Mouse (Mus musculus) neural tube, embryonic 10.5 days (tissue): ENCODE measurements at regions not wholly inside any gene's neighbourhood (a gene's known extent, or its start where the extent isn't known, plus 50 kb on each side); places are given as distances from the start of the nearest gene placed in this dataset.

Experiments
- DNase-seq: peaks from one replicate; pipeline ENCODE4 v3.0.0-alpha.2; 2017; ENCODE audit warnings: low spot score; ENCODE audit errors: extremely low spot score

DNA sequence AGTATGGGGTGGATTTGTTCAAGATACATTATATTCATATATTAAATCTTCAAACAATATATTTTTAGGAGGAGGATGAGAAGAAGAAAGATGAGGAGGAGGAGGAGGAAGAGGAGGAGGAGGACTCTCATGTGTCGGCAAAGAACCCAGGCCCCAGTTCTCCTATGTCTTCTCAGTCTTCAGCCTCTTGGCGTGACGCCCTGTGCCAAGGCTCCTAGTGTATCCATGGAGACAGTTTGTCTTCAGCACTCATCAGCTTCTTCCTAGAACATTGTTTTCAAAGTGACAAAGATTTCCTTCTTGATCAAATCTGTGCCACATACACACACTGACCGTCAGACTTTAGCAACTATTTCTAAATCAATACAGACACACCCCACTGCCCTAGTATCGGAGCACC, 156.4 kb upstream of the Tox3 start:
- DNase-seq = no peak

DNA sequence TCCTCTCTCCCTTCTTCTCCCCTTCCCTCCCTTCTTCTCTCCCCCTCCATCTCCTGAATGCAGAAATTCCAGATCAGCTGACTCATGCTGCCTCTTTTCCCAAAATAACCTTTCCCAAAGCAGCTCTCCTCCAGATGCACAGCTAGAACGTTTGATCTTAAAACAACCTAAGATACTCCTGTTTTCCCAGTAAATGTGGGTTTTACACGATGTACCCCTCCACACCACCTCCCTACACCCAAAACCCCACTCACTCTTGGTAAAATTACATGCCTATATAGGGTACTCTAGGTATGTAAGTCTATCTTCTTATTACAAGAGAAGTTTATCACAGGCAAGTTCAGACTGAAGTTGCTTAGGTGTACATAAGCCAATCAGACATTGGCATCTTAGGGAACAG, 155.2 kb upstream of the Tox3 start:
- DNase-seq = no peak

DNA sequence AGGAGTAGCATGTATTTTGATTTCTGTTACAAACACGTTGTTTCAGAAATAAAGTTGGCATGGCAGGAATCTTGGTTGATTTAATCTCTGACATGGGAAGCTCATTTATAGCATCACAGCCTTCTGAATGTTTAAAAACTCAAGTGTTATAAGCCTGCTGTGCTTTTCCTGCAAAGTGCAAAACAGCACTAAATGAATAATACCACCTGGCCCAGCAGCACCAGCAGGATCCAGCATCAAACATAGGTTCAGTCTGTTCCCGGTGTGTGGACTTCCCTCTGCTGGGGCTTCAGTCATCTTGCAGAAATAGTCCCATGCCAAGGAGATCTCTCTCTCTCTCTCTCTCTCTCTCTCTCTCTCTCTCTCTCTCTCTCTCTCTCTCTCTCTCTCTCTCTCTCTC, 154.7 kb upstream of the Tox3 start:
- no peak for DNase-seq

- no peak for DNase-seq
Observed at GRCm38 (mm10) chr8:90499315-90499714, 151.2 kb upstream of the Tox3 start.

DNA sequence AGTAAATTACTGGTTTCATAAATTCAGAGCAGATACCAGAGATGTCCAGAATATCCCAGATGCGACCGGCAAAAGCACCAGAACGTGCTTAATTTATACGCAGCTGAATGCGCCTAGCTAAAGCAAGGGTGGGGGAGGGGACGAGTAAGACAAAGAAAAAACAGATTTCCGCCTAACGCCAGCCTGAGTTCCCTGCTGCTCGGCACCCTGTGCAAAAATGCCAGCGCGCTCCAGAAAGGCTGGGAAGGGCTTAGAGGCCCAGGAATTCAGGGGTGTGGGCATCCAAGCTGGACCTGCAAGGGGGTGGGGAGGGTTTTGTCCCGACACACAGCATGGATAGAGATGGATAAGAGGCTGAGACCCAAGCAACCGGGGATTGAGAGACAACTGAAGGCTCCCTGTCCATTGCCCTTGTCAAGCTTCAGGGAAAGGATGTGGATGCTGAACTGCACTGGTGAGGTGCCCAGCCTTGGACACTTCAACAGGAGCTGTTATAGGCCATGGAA, 148.6 kb upstream of the Tox3 start:
- DNase-seq = peak; percentile 73

DNA sequence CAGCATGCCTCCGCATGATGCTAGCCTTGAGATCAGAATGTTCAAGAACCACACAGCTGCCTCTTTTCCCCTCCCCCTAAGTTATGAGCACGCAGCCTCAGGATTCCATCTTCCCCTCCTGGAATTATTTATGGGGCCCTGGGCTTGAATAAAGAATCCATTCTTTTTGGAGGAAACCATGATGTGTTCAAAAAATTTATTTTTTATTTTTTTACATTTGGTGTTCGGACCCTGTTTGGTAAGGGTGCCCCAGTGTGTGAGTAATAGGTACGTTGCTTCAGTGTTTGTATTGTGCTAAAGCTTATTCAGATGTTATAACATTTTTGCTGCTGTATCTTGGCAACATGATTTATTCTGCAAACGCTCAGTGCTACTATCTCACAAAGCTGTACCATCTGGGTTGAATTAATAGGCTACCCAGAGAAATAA, 147.8 kb upstream of the Tox3 start:
- DNase-seq = no peak

GRCm38 (mm10) chr8:90492521-90493225, 144.5 kb upstream of the Tox3 start:
- DNase-seq = no peak

DNA sequence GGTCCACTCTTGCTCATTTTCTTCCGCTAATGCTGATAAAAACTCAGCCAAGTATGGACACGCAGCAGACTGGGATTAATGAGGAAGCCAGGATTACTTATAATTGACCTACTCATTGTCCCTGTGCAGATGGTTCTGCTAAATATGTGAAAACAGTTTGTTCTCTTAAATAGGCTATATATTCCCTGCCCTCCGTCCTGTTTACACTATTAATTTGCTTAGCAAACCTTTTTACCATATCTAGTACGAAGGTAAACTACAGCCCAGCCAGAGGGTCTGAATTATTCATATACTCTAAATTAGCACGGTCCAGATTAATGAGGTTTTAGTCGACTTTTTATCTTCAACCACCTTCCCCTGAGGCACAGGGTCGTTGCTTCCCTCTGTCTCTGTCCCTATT, 143.5 kb upstream of the Tox3 start:
- DNase-seq = no peak

DNA sequence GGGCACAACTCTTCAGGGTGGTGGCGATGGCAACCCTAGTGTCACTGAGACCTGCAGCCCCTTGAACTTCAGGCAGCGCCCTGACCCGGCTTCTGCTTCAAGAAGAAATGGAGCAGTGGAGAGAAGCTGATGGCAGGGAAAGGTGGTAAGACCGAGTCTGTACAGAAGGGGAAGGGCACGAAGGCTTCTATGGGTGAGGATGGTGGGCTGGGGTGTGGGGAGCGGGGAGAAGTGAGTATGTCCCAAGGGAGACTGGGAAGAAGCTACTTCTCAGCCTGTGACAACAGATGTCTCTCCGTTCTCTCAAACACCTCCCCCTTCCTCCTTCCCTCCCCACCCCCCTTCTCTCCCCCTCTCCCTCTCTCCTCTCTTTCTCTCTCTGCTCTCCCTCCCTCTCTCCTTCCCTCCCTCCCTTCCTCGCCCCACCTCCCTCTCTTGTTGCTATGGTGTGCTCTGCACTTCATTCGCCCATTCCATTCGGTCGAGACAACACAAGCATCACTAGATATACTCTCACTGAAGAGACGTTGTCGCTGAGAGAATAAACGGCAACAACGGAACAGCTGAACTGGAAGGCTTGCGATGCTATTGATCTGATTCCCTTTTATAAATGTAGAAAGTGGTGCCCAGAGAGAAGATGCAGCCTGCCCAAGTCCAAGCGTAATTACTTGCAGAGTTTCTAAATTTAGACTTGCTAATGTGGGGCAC, 142.7 kb upstream of the Tox3 start:
- no peak for DNase-seq

DNA sequence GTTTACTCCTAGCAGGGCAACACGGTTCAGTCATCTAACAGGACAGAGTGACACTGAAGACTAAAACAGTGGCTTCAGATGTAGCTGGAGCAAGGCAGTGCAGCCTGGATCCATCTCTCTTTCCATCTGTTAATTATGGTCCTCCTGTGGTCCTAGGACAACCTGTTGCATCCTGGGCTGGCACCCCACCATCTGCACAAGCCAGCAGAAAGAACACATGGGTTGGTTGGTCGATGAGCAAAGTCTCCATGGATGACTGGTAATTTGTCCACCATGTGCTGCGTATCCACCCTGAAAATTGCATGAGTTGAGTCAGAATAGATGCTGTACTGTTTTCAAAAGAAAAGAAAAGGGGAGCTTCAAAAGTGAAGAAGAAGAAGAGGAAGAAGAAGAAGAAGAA, 138.4 kb upstream of the Tox3 start:
- no peak for DNase-seq

- DNase-seq = no peak
Observed at GRCm38 (mm10) chr8:90478149-90478548, 130.0 kb upstream of the Tox3 start.

- DNase-seq = no peak
Observed at GRCm38 (mm10) chr8:90474066-90474465, 125.9 kb upstream of the Tox3 start.

GRCm38 (mm10) chr8:90470826-90471225, 122.7 kb upstream of the Tox3 start:
- DNase-seq = no peak

- DNase-seq = no peak
Observed at GRCm38 (mm10) chr8:90463708-90464107, 115.6 kb upstream of the Tox3 start.

DNA sequence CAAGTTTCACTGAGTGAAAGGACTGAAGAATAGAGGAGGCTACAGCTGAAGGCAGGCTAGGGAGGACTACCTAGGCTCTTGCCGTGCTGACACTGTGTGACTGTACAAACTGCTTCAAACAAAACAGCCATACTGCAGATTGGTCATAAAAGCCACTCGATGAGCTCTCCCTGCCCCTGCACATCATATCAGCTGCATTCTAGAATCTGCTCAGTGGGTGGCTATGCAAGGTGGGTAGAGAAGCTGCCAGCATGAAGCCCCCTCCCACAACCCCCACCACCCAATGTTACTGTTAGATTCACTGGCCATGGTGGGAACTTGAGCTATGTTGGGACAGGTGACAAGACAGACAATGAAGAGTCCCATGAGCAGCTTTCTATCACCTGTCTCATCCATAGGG, 107.2 kb upstream of the Tox3 start:
- no peak for DNase-seq

DNA sequence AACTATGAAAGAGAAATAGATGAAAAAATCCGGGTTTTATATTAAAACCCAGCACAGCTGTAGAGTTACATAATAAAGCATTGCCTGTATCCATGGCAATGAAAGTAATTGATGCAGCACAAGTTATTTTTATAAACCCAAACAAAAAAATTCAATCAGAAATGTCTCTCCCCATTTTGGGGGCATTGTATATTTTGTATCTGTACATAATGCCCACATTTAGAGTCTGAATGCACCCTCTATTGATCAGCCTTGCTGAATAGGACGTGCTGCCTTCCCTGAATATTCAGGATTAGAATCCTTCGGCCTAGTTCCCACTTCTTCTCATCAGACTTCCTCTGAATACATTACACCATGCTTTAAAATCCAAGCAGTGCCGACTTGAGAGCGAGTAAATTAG, 106.0 kb upstream of the Tox3 start:
- no peak for DNase-seq

DNA sequence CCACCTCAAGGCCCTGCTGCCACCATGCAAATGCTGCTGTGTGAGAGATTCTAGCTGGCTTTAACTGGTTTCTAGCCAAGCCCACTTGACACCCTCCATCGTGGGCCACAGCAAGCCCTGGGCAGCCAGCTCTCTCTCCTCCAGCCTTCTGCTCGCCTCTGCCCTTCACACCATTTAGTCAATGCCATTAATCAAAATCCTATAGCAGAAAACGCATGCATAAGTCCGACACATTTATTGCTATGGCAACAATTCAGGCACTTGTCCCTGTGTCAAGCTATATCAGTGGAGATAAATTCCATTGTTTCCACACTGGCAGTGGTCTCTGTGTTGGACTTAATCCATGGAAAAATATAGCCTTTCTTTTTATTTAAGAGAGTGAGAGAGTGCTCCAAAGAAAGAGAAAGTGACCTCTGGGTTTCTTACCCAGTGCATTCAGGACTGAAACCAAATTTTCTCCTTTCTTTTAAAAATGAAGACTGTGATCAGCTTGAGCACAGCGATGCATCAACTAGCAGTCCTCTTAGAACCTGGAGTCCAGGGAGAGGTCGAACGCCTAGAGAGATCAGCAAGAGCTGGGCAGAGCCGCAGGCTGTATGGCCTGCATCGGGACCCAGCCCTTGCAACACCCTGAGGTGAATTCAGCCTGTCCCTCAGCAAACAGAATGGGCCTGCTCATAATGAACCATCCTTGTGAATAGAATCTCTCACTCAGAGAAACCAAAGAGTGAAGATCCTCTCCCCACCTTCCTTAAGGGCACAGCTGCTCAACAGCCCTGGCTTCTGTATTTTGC, 93.1 kb upstream of the Tox3 start:
- DNase-seq = peak; percentile 43

- DNase-seq = no peak
Observed at GRCm38 (mm10) chr8:90414021-90414420, 65.9 kb upstream of the Tox3 start.
